Mouse (Mus musculus): ENCODE data around the gene Optc. TPM values are rescaled to one million over a fixed set of nuclear protein-coding genes. Genes with fewer than 3 reads are reported as not detected.

Gene Optc
- polyA plus RNA-seq (2012) = not detected in 2 replicates

GRCm38 (mm10) chr1:133907949-133908658 is at the start of gene Optc:
Gene Optc, minus strand, starts transcription at chr1:133907999.

GRCm38 (mm10) chr1:133921304-133921751 is 13.5 kb upstream of the Optc start, which contains the start of gene Prelp:
Gene Prelp, minus strand, starts transcription at chr1:133921414.

Other genes with a start within 250 kb of the Optc start
- not detected in 2 replicates for gene Zbed6, start 247.1 kb downstream of the Optc start, polyA plus RNA-seq (2012)
- 4.3 and 5.8 TPM in 2 replicates for gene Gm38394, start 246.7 kb downstream of the Optc start, polyA plus RNA-seq (2012)
- 0.34 and 0.37 TPM in 2 replicates for gene Lax1, start 217.9 kb downstream of the Optc start, polyA plus RNA-seq (2012)
- 25.8 and 33.7 TPM in 2 replicates for gene Atp2b4, start 107.0 kb downstream of the Optc start, polyA plus RNA-seq (2012)
- 0.03 and 0.05 TPM in 2 replicates for gene Prelp, start 13.4 kb upstream of the Optc start, polyA plus RNA-seq (2012)
- gene Fmod, start 129.3 kb upstream of the Optc start, polyA plus RNA-seq (2012) = not detected in 2 replicates
- gene Btg2, start 171.1 kb upstream of the Optc start, polyA plus RNA-seq (2012) = 38.7 and 90.9 TPM in 2 replicates
- gene Chit1, start 203.2 kb upstream of the Optc start, polyA plus RNA-seq (2012) = 1.1 and 2.5 TPM in 2 replicates

Data from megakaryocyte-erythroid progenitor cell, adult 5 weeks (primary cell).